Mouse (Mus musculus) urinary bladder, postnatal 25 days (tissue): ENCODE results near the gene Ptprm.

Source experiments
- DNase-seq: peaks from one replicate; pipeline ENCODE4 v3.0.0; 2022; ENCODE audit warnings: low spot score

The Ptprm gene

DNA sequence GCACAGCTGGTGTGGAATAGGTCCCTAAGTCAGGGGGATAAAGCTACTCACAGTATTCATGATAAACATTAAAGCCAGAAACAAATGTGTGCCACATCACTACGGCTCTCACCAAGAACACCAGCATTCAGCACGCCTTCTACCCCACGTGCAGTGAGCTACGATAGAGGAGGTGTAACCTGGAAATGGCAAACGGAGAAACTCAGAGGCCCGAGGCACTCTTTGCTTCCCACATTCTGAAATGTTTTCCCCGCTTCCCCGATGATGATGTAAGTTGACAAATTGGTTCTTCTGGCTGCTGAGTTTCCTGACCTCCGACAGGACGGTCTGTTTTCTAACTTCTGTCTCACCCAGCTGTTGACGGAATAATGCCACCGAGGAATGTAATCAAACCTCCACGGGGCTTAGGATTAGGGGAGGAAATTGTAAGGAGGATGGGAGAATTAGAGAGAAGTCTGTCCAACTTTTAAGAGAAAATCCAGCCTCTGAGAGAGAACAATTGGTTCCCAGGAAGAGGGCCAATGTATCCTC lies 72.6 kb downstream of the Ptprm start:
- no peak for DNase-seq

- no peak for DNase-seq
Measured at GRCm38 (mm10) chr17:67277124-67277910, 76.9 kb downstream of the Ptprm start.

DNA sequence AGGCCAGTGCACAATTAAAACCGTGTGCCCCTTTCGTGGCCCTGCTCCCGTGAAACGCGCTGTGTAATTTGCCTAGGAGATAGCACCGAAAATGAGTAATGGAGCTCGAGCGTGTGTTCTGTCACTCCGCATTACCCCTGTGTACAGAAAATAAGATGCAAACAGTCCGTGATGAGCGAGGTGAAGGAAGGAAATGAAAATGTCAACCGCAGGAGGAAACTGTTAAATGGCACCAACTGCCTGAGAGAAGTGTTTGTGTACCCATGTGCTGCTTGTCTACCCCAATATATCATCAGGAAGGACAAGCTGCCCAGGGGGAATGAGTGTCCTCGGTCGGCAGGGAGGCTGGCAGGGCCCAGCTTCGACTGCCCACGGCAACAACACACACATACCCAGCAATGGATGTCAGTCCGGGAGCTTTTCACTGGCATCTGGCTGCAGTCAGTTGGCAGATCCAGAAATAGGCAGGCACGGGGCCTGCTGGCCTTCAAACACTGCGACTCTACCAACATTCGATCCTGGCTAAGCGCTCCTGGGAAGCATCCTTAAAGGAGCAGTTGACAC lies 79.6 kb downstream of the Ptprm start:
- DNase-seq, result no peak

DNA sequence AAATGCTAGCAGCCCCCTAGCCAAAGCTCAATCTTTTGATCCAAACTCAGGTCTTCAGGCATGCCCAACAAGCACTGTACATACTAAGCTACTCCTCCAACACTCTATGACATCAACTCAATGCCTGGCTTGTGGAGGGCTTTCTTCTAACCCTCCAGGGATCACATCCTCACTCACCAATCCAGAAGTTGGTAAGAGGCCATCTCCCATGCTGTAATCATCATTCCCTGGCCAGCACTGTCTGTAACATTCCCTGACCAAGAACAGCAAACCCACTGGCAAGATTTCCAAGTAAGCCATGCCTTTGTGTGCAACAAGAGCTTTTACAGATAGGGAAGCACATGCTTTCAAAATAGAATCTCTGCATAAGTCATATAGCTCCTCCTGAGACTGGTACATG lies 81.3 kb downstream of the Ptprm start:
- no peak for DNase-seq

DNA sequence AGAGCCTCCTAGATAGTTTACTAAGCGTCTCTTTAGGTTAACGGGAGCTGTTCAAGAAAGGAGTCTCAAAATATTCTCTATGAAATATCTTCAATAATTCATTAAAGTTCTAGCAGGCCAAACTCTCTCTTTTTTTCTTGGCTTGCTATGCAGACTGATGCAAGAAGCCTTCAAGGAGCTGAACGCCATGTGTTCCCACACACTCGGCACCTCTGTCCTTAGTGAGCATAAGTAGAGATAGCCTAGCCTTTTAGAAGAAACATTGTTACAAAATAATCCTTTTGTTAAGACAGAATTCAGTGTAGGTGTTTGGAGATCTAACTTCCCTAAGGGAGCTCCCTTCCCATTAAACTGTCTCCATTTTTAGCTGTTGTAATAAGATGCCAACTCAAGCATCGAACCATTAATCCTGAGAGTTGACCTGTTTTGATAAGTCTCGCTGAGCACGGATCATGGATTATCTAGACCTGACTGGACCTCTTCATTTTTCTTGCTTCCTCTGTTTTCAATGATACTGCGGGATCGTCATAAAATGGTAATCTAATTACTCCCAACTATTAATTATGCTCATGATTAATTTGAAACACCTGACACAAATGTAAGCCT lies 85.7 kb downstream of the Ptprm start:
- DNase-seq, result no peak

- DNase-seq, result no peak
Measured at GRCm38 (mm10) chr17:67266270-67266669, 88.0 kb downstream of the Ptprm start.

DNA sequence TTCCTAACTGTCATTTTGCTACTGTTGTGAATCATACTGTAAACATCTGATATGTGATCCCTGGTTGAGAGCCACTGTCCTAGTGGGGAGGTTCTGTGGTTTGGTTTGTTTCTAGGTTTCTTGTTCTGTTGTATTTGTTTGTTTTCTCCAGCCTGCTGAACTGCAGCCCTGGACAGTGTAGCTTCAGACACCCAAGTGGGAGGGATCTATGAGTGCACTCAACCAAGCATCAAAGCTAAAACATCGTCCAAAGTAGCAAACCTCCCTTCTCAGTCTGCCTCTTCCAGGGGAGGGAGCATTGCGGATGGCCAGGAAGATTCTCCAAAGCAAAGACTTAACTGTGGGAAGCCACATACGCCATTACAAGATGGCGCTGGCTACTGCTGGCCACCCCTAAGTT lies 88.7 kb downstream of the Ptprm start:
- DNase-seq, result no peak

- no peak for DNase-seq
Measured at GRCm38 (mm10) chr17:67264716-67265115, 89.5 kb downstream of the Ptprm start.

- DNase-seq, result no peak
Measured at GRCm38 (mm10) chr17:67263024-67263423, 91.2 kb downstream of the Ptprm start.

DNA sequence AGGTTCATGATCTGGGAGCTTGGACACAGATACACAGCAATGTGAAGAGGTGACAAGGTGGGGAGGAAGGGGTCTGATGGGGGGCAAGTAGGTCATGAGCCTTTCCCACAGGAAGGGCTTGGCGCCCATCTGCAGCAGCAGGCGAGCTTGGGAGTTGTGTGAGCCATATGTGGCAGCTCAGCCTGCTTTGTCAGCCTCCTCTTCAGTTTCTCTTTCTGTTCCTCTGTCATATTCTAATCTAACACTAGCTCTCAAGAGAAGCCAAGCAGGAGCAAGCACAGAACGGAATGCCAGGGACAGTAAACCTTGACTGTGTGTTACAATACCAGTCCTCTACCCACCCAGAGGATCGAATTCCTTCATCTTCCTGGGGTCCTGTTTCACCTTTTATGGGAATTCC lies 94.2 kb downstream of the Ptprm start:
- DNase-seq, result no peak

DNA sequence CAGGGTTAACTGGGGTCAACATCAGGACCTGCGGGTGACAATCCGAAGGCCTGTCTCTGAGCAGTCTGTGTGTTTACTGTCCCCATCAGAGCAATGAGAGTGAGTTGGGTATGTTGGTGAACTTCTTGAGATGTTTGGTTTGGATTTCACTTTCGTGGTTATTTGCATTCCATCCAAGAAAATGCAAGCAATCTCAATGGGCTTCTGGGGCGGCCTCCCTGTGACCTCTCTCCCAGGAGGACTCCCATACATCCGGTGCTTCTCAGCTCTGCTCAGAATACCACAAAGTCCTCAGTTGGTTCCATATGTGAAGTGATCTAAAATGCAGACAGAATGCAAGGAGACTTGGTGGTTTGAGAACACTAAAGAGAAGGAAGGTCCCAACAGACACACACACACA lies 96.5 kb downstream of the Ptprm start:
- DNase-seq, result no peak

DNA sequence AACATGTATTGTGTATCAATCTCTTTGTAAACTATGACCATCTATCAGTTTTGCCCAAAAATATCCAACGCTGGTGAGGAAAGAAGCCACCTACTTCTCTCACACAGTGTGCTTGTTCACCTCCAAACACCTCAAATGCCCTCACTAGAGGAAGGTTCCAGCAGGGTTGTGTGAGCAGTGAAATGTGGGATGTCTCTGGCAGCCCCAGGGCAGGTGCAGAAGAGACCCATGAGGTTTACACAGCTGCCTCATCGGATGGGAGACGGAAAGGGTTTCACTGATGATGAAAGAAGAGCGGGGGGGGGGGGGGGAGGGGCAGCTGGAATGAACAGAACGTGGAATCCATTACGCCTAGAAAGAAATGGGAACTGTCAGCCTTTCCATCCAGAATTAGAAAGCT lies 98.1 kb downstream of the Ptprm start:
- DNase-seq, result no peak

GRCm38 (mm10) chr17:67253445-67253844 lies 100.8 kb downstream of the Ptprm start:
- no peak for DNase-seq

DNA sequence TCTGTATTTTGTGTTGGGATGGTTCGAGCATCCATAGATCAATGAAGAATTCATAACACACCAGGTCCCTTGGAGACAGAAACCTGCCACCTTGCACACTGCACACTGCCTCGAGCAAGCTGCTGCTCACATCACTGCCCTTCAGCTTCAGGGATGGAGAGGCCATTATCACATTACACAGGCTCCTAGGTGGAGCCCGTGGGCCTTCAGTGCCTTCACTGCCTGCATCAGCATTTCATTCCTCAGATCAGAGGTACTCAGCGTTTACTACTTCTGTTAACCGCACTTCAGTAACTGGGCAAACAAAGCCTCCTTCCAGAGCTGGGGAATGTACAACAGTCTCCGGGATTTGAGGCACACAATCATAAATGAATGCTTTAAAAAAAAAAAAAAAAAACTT lies 101.3 kb downstream of the Ptprm start:
- DNase-seq, result no peak

- no peak for DNase-seq
Measured at GRCm38 (mm10) chr17:67245273-67245875, 108.9 kb downstream of the Ptprm start.

DNA sequence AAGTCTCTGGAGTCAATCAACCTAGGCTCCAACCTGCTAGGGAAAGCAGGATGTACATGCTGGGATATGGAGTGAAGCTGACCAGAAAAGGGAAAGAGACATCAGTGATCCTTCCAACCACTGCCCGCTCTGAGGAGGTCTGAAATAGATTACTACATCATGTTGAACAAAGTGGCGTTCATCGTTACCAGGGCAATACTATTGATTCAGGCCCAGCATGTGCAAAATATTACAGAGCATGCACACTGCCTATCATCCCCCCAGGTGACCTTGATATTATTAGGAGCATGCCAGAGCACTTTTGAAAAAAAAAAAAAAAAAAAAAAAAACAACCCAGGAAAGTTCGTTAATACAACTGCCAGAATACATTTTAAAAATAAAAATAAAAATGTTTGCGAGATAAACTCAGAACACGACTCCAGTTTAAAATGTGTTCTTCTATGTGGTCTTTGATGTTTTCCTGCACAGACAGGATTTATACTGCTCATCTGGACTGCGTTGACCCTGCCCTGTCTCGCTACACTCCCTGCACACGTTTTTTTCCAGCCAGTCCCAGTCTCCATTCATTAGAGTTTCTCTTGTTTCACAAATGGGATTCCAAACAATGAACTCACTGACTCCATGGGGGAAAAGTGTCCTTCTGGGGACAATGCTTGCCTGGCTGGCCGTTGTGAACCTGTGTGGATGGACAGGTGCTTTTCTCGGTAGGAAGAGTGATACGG lies 111.3 kb downstream of the Ptprm start:
- DNase-seq, result no peak

- DNase-seq, result no peak
Measured at GRCm38 (mm10) chr17:67241951-67242773, 112.1 kb downstream of the Ptprm start.

- DNase-seq, result no peak
Measured at GRCm38 (mm10) chr17:67238866-67239265, 115.4 kb downstream of the Ptprm start.

- DNase-seq, result no peak
Measured at GRCm38 (mm10) chr17:67237407-67237806, 116.8 kb downstream of the Ptprm start.

DNA sequence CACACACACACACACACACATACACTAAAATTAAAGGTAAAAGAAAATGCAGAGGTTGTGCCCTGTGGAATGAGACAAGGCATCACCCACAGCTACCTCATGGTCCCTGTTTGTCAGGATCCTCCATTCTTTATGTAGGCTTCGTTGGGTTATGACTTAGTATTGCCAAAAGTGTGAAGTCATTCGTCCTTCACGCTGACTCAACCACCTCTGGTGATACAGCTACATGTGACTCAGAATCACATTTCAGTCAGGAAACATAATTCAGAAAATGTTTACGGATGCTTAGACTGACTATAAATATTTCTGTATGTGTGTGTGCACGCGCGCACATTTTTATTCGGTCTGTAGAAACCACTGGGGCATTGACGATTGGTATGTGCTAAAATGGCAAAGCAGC lies 121.2 kb downstream of the Ptprm start:
- DNase-seq, result no peak

DNA sequence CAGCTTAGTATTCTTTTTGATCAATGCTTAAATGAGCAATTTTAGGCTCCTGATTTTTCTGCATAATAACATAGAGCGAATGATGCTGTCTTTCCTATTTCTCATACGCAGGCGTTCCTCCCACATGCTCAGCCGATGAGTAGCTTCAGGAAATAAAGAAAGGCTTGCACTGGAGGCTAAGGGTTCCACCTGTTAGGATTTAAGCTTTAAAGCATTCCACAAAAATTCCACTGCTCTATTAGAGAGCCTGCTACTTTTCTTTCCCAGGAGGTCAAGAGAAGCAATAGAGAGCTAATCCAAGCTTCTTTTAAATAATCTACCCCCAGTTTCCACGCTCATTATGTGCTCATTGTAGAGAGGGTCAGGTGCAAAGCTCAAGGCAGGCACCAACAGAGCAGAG lies 127.3 kb downstream of the Ptprm start:
- no peak for DNase-seq
